Mouse (Mus musculus) G1E (cell line): Measurements from ENCODE around the gene Hist1h3g.

Source experiments
- CTCF ChIP-seq: IDR thresholded peaks from 2 replicates; pipeline ENCODE4 v1.5.1; 2012; ENCODE audit warnings: low read depth, low read length, inconsistent platforms, mixed read lengths
- GATA1 ChIP-seq: IDR thresholded peaks from 2 replicates; pipeline ENCODE4 v1.6.1; 2012; ENCODE audit warnings: borderline replicate concordance, low read length, inconsistent platforms, mixed read lengths

DNA sequence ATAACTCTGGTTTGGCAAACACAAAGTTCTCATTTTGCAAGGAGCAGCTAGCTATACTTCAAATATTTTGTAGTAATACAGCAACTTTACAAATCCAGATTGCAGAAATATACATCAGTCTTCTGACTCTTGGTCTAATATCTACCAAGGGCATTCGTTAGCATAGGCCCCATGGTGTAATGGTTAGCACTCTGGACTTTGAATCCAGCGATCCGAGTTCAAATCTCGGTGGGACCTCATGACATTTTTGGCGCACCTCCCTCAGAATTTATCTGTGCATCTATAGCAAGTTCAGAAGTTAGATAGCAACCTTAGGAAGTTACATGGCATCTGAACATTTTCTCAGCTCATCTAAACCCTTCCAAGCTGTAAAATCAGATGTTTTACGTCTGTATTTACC, 16.3 kb upstream of the Hist1h3g start:
- TF ChIP-seq GATA1 (no peak), CTCF (no peak)
